Mouse (Mus musculus): ENCODE measurements around the gene Arpp21.

DNA sequence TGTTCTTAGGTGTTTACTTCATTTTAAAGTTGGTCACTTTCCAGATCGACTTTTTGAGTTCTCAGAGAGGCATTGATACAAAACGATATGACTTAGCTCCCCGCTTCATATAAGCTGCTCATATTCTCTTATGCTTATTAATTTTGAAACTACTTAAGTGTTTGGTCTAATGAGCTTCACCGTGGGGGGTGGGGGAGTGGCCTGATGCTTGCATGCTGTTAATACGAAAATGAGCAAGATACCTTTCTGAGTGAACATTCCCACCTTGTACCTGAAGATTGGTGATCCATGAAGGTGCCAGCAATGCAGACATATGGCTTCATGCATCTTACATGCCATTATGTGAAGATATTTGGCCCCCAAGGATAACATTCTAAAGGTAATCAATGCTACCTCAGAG, 4.4 kb downstream of the Arpp21 start:
- no peak for TF ChIP-seq CTCF (IDR thresholded peaks at IDR 0.05; ENCODE audit: control insufficient read depth, insufficient read depth, insufficient replicate concordance, low read depth, low read length)
- no peak for TF ChIP-seq POLR2A (IDR thresholded peaks at IDR 0.05; ENCODE audit: control insufficient read depth, low read depth, low read length)

Data from testis, adult 2 months (tissue).